Mouse (Mus musculus) kidney, adult 2 months (tissue): ENCODE measurements at regions not wholly inside any gene's neighbourhood (a gene's known extent, or its start where the extent isn't known, plus 50 kb on each side); places are given as distances from the start of the nearest gene placed in this dataset.

Source experiments
- CTCF ChIP-seq: fragments of 200-500 bp; conservative IDR thresholded peaks from 2 replicates; pipeline ENCODE4 v1.5.1; 2011; ENCODE audit warnings: low read depth, mild to moderate bottlenecking, control low read depth, low read length, moderate library complexity, mixed read lengths; ENCODE audit not compliant: insufficient read depth, insufficient read length
- POLR2A ChIP-seq: fragments of 200-500 bp; IDR thresholded peaks from one replicate; pipeline ENCODE4 v1.6.1; 2011; ENCODE audit warnings: low read depth, low read length, control low read depth

GRCm38 (mm10) chr4:53323195-53323594 lies 117.0 kb upstream of the Slc44a1 start:
- TF ChIP-seq POLR2A = no peak
- TF ChIP-seq CTCF = no peak
